Mouse (Mus musculus): Measurements from ENCODE around the gene BC052040. TPM values are rescaled to one million over a fixed set of nuclear protein-coding genes. Genes with fewer than 3 reads are reported as not detected.

The BC052040 gene
- polyA plus RNA-seq, 1 experiment from 2014 or later = 15.7 TPM

DNA sequence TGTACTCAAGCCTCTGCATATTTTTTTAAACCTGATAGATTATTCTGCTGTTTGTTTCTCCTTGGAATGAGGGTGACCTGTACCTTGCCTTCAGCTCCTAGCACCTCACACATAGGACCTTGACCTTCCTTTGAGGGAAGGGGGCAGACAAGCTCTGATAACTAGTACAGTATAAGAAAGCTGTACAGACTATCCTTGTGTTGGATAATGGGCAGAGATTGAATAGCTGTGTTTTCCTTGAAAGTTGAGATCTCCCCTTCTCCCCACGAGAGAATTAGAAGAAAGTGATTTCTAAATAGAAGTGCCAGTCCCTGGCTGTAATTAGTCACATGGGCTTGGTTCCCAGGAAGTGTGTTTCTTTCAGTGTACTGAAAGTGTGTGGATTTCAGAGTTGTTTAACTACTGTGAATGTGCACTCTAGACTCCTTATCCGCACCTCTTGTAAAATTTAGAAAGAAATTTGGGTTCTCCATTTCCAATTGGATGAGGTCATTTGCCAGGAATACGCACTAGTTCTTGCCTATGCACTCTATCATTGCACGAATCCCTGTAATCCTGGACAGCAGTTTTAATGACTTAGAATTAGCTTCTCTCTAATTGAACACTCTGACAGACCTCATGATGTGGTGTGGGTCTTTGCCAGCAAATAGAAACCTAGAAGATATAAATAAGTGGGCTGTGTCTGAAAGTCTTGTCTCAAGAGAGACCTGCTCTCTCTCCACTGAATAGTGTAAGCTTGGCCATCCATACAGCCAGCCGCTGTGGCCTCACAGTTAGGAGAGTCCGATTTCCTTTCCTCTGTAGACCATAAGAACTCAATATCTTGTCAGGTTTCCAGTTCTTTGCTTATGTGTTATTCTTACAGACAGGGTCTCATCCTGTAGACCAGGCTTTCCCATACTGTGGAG is 79.0 kb downstream of the BC052040 start:
- Histone ChIP-seq H3K27ac (replicated peaks; ENCODE audit: low read depth, low read length) (no peak overlapping the region), H3K4me3 (replicated peaks; ENCODE audit: low read depth, low read length) (no peak overlapping the region), H3K27me3 (ENCODE audit: control insufficient read depth, insufficient read depth, low read length) (no peaks in the 10 kb centered on the region), H3K9me3 (ENCODE audit: control insufficient read depth, low read length) (no peaks in the 10 kb centered on the region), H3K4me1 (ENCODE audit: control insufficient read depth, insufficient read depth, low read length) (peaks cover 5% of the 10 kb centered on the region; the same call in 1 of the 2 replicates), H3K36me3 (ENCODE audit: control insufficient read depth, insufficient read depth, low read length) (no peaks in the 10 kb centered on the region), H3K4me2 (ENCODE audit: low read length) (no peak overlapping the region), H3K9ac (replicated peaks; ENCODE audit: low read length) (no peak overlapping the region)
- no peak for DNase-seq
- 89% methylated on average over 6 of the region's 6 CpGs for WGBS
- ATAC-seq (ENCODE audit: low FRiP score, low TSS enrichment) = no peak

DNA sequence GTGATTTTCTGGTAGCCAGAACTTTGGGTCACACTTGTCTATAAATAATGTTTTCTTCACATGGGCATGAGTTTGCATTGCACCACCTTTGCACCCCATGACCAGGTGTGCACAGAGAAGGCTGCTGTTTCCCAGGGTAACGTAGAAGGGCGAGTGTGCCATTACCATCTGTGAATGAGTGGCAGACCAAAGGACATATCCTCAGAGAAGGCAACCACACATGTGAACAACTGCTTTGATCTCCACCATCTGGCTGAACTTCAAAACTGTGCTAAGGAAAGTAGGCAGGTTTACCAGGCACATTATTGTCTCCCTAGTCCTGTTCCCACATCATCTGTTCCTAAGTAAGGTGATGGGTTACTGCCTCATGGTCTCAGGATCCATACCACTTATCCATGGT is 86.0 kb downstream of the BC052040 start:
- H3K4me3 ChIP-seq (replicated peaks; ENCODE audit: low read depth, low read length) = no peak overlapping the region
- no peaks in the 10 kb centered on the region for H3K36me3 ChIP-seq (ENCODE audit: control insufficient read depth, insufficient read depth, low read length)
- DNase-seq (no peak), ATAC-seq (ENCODE audit: low FRiP score, low TSS enrichment) (no peak)
- H3K4me2 ChIP-seq (ENCODE audit: low read length) = no peak overlapping the region
- no peaks in the 10 kb centered on the region for H3K9me3 ChIP-seq (ENCODE audit: control insufficient read depth, low read length)
- H3K9ac ChIP-seq (replicated peaks; ENCODE audit: low read length) = no peak overlapping the region
- 94% methylated on average over 2 of the region's 2 CpGs for WGBS
- no peaks in the 10 kb centered on the region for H3K4me1 ChIP-seq (ENCODE audit: control insufficient read depth, insufficient read depth, low read length)
- H3K27ac ChIP-seq (replicated peaks; ENCODE audit: low read depth, low read length) = no peak overlapping the region
- H3K27me3 ChIP-seq (ENCODE audit: control insufficient read depth, insufficient read depth, low read length) = no peaks in the 10 kb centered on the region

DNA sequence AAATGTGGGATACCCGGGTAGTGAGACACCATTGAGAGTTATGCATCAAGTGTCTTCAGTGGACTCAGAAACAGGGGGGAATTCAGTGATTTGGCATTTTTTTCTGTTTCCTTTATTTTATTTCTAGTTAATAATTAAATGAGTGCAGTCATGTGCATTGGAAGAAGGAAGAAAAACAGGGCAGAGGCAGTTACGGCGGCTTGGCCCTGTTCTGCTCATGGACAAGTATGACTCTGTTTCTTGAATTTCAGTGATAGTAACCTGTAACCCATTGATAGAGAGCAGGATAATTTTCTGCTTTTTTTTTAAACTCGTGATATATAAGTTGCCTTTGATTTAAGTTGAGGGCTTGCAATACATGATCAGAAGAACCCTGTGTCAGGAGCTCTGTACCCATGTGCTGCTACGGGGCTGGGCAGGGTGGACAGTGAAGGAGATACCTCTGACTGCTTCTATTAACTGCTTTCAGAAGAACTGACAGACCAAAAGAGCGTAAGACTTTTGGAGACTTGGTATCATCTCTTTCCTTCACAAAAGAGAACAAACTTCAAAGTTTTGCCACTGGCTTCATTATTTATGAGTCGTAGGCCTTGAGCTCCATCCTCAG is 91.6 kb downstream of the BC052040 start:
- Histone ChIP-seq H3K36me3 (ENCODE audit: control insufficient read depth, insufficient read depth, low read length) (no peaks in the 10 kb centered on the region), H3K9ac (replicated peaks; ENCODE audit: low read length) (no peak overlapping the region), H3K4me2 (ENCODE audit: low read length) (no peak overlapping the region), H3K4me1 (ENCODE audit: control insufficient read depth, insufficient read depth, low read length) (no peaks in the 10 kb centered on the region), H3K4me3 (replicated peaks; ENCODE audit: low read depth, low read length) (no peak overlapping the region), H3K9me3 (ENCODE audit: control insufficient read depth, low read length) (no peaks in the 10 kb centered on the region), H3K27ac (replicated peaks; ENCODE audit: low read depth, low read length) (no peak overlapping the region), H3K27me3 (ENCODE audit: control insufficient read depth, insufficient read depth, low read length) (no peaks in the 10 kb centered on the region)
- no peak for ATAC-seq (ENCODE audit: low FRiP score, low TSS enrichment)
- WGBS = 86% methylated on average over 7 of the region's 7 CpGs
- no peak for DNase-seq

DNA sequence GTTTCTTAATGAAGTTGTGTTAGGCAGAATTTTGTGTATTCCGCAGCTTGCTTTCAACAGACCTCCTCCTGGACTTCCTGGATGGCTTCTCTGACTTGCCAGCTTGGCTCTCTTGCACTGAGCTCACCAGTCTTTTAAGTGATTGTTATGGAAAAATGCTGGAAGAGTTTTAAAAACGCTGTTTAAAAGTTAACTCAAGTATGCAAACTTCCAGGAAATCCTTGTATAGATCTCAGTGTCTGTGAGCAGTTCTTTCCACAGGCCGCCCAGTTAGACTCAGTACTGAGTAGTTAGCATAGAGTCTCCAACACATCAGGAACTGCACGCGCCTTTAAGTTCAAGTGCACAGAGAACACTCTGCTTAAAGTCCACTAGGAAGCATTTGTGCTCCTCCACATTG is 97.3 kb downstream of the BC052040 start:
- Histone ChIP-seq H3K9me3 (ENCODE audit: control insufficient read depth, low read length) (no peaks in the 10 kb centered on the region), H3K4me2 (ENCODE audit: low read length) (no peak overlapping the region), H3K27me3 (ENCODE audit: control insufficient read depth, insufficient read depth, low read length) (no peaks in the 10 kb centered on the region), H3K4me3 (replicated peaks; ENCODE audit: low read depth, low read length) (no peak overlapping the region), H3K9ac (replicated peaks; ENCODE audit: low read length) (no peak overlapping the region), H3K4me1 (ENCODE audit: control insufficient read depth, insufficient read depth, low read length) (no peaks in the 10 kb centered on the region), H3K36me3 (ENCODE audit: control insufficient read depth, insufficient read depth, low read length) (no peaks in the 10 kb centered on the region), H3K27ac (replicated peaks; ENCODE audit: low read depth, low read length) (no peak overlapping the region)
- ATAC-seq (ENCODE audit: low FRiP score, low TSS enrichment) (no peak), DNase-seq (no peak)
- 82% methylated on average over 5 of the region's 5 CpGs for WGBS

DNA sequence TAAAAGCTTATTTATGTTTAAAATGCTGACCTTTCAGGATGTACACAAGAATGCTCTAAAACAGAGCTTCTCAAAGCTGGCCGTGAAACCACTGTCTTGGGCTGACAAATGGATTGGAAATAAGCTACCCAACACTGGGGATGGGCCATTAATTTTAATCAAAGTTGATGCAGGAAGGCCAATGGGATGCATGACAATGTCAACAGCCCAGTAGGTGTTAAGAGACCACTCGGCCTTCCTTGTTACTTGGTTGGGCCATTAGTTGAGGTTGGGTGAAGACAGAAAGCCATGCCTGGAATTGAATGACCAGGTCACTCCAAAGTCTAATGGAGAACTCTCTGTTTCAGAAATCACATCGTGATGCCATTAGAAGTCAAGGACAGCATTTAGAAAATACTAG is 103.7 kb downstream of the BC052040 start:
- H3K9ac ChIP-seq (replicated peaks; ENCODE audit: low read length) = no peak overlapping the region
- H3K9me3 ChIP-seq (ENCODE audit: control insufficient read depth, low read length) = no peaks in the 10 kb centered on the region
- no peak overlapping the region for H3K4me2 ChIP-seq (ENCODE audit: low read length)
- DNase-seq = no peak
- no peaks in the 10 kb centered on the region for H3K4me1 ChIP-seq (ENCODE audit: control insufficient read depth, insufficient read depth, low read length)
- H3K27ac ChIP-seq (replicated peaks; ENCODE audit: low read depth, low read length) = no peak overlapping the region
- H3K36me3 ChIP-seq (ENCODE audit: control insufficient read depth, insufficient read depth, low read length) = no peaks in the 10 kb centered on the region
- WGBS = 86% methylated on average over 3 of the region's 3 CpGs
- H3K27me3 ChIP-seq (ENCODE audit: control insufficient read depth, insufficient read depth, low read length) = no peaks in the 10 kb centered on the region
- ATAC-seq (ENCODE audit: low FRiP score, low TSS enrichment) = no peak
- H3K4me3 ChIP-seq (replicated peaks; ENCODE audit: low read depth, low read length) = no peak overlapping the region

DNA sequence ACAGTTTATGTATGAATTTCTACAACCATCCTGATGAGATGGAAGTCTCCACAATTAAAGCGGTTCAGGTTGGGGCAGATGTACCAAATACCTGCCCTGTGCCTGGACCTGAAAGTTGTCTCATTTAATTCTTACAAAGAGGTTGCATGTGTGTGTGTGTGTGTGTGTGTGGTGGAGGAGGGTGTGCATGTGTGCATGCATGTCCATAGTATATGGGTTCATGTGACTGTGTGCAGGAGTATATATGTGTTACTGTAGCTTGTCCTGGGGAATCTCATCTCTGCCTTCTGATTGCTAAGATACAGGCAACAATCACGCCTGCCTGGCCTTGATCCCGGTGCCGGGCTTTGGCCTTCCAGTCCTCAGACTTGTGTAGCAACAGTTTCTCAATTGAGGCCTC is 106.1 kb downstream of the BC052040 start:
- no peaks in the 10 kb centered on the region for H3K9me3 ChIP-seq (ENCODE audit: control insufficient read depth, low read length)
- no peaks in the 10 kb centered on the region for H3K4me1 ChIP-seq (ENCODE audit: control insufficient read depth, insufficient read depth, low read length)
- no peaks in the 10 kb centered on the region for H3K36me3 ChIP-seq (ENCODE audit: control insufficient read depth, insufficient read depth, low read length)
- H3K27me3 ChIP-seq (ENCODE audit: control insufficient read depth, insufficient read depth, low read length) = no peaks in the 10 kb centered on the region
- 97% methylated on average over 4 of the region's 4 CpGs for WGBS
- no peak overlapping the region for H3K4me2 ChIP-seq (ENCODE audit: low read length)
- H3K9ac ChIP-seq (replicated peaks; ENCODE audit: low read length) = no peak overlapping the region
- ATAC-seq (ENCODE audit: low FRiP score, low TSS enrichment) (no peak), DNase-seq (no peak)
- H3K27ac ChIP-seq (replicated peaks; ENCODE audit: low read depth, low read length) = no peak overlapping the region
- H3K4me3 ChIP-seq (replicated peaks; ENCODE audit: low read depth, low read length) = no peak overlapping the region

DNA sequence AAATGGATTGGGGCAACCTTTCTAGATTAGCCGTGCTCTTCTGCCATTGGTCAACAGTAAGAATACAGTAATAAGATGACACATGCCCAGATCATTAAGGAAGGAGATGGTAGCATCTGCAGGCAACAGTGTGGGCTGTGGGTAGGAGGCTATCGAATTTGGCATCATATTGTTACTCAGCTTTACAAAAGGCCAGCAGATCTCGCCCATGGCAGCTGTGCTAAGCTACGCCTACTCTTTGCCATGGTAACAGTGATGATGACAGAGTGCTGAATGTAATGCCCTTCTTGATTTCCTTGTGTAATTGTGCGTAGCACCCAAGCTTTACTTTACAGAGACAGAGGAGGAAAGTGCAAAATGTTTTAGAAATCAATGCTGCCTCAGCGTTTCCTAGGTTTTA is 106.8 kb downstream of the BC052040 start:
- DNase-seq = peak; percentile 32
- H3K36me3 ChIP-seq (ENCODE audit: control insufficient read depth, insufficient read depth, low read length) = no peaks in the 10 kb centered on the region
- no peaks in the 10 kb centered on the region for H3K4me1 ChIP-seq (ENCODE audit: control insufficient read depth, insufficient read depth, low read length)
- no peak for ATAC-seq (ENCODE audit: low FRiP score, low TSS enrichment)
- no peak overlapping the region for H3K9ac ChIP-seq (replicated peaks; ENCODE audit: low read length)
- WGBS = 68% methylated on average over 6 of the region's 6 CpGs
- H3K27ac ChIP-seq (replicated peaks; ENCODE audit: low read depth, low read length) = no peak overlapping the region
- H3K4me2 ChIP-seq (ENCODE audit: low read length) = no peak overlapping the region
- no peak overlapping the region for H3K4me3 ChIP-seq (replicated peaks; ENCODE audit: low read depth, low read length)
- no peaks in the 10 kb centered on the region for H3K27me3 ChIP-seq (ENCODE audit: control insufficient read depth, insufficient read depth, low read length)
- no peaks in the 10 kb centered on the region for H3K9me3 ChIP-seq (ENCODE audit: control insufficient read depth, low read length)

DNA sequence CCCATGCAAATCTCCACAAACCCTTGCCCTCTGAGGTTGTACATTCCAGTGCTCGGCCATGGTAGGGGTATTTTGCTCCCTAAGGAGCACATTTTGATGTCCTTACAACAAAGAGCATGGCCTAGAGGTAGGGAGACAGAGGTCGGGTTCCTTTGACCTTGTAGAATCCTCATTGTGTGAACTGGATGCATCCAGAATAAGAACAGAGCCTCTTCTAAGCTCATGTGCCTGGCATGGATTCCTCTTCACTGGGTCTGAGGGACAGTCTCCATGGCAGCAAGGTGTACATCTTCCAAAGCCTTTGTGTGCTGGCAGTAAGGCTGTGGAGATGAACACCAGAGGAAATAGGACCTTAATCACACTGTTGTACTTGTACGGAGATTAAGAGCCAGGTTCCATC is 112.3 kb downstream of the BC052040 start:
- H3K36me3 ChIP-seq (ENCODE audit: control insufficient read depth, insufficient read depth, low read length) = no peaks in the 10 kb centered on the region
- ATAC-seq (ENCODE audit: low FRiP score, low TSS enrichment) (no peak), DNase-seq (no peak)
- no peaks in the 10 kb centered on the region for H3K9me3 ChIP-seq (ENCODE audit: control insufficient read depth, low read length)
- no peak overlapping the region for H3K27ac ChIP-seq (replicated peaks; ENCODE audit: low read depth, low read length)
- H3K4me3 ChIP-seq (replicated peaks; ENCODE audit: low read depth, low read length) = no peak overlapping the region
- WGBS = 56% methylated on average over 3 of the region's 3 CpGs
- no peak overlapping the region for H3K4me2 ChIP-seq (ENCODE audit: low read length)
- H3K4me1 ChIP-seq (ENCODE audit: control insufficient read depth, insufficient read depth, low read length) = no peaks in the 10 kb centered on the region
- no peaks in the 10 kb centered on the region for H3K27me3 ChIP-seq (ENCODE audit: control insufficient read depth, insufficient read depth, low read length)
- no peak overlapping the region for H3K9ac ChIP-seq (replicated peaks; ENCODE audit: low read length)

DNA sequence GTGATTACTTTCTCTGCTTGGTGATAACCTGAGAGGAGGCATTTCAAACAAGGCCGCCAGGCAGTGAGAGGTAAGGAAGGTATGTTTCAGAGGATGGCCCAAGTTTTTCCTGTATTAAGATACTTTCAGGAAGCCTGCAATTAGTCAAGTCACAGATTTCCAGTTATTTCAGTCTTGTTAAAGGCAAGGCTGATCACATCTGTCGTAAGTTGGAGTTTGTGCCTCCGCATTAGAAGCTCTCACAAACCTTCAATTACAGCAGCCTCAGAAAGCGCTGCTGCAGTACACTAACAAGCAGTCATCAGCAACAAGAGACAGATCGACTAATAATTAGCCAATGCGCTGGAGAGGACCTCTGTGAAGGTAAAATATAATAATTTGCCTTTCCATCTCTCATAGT is 112.9 kb downstream of the BC052040 start:
- no peaks in the 10 kb centered on the region for H3K4me1 ChIP-seq (ENCODE audit: control insufficient read depth, insufficient read depth, low read length)
- H3K4me2 ChIP-seq (ENCODE audit: low read length) = no peak overlapping the region
- no peaks in the 10 kb centered on the region for H3K36me3 ChIP-seq (ENCODE audit: control insufficient read depth, insufficient read depth, low read length)
- 88% methylated on average over 6 of the region's 6 CpGs for WGBS
- no peaks in the 10 kb centered on the region for H3K27me3 ChIP-seq (ENCODE audit: control insufficient read depth, insufficient read depth, low read length)
- H3K9me3 ChIP-seq (ENCODE audit: control insufficient read depth, low read length) = no peaks in the 10 kb centered on the region
- no peak for ATAC-seq (ENCODE audit: low FRiP score, low TSS enrichment)
- no peak overlapping the region for H3K4me3 ChIP-seq (replicated peaks; ENCODE audit: low read depth, low read length)
- no peak overlapping the region for H3K27ac ChIP-seq (replicated peaks; ENCODE audit: low read depth, low read length)
- H3K9ac ChIP-seq (replicated peaks; ENCODE audit: low read length) = no peak overlapping the region
- DNase-seq = no peak

Data from midbrain, embryonic 14.5 days (tissue).